Mouse (Mus musculus) midbrain, postnatal 0 days (tissue): ENCODE results near the gene Dna2. TPM values are rescaled to one million over a fixed set of nuclear protein-coding genes. Genes with fewer than 3 reads are reported as not detected.

ENCODE experiments used
- ATAC-seq: fragments of 200-750 bp; cut with Nextera tagmentation; 2 replicates; pipeline ENCODE4 v1.8.0; 2017; ENCODE audit warnings: moderate number of reproducible peaks, mild to moderate bottlenecking, moderate TSS enrichment, moderate library complexity; ENCODE audit not compliant: low FRiP score
- DNase-seq: peaks from one replicate; pipeline ENCODE4 v3.0.0-alpha.2; 2015; ENCODE audit warnings: low spot score
- H3K27ac ChIP-seq: fragments of 300-500 bp; sonication (generic); 2 replicates; pipeline ENCODE4 v1.5.1; 2014; ENCODE audit warnings: low read depth, mild to moderate bottlenecking, low read length, mixed read lengths
- H3K27me3 ChIP-seq: fragments of 300-500 bp; sonication (generic); 2 replicates; pipeline ENCODE4 v1.6.1; 2014; ENCODE audit warnings: low read length, control low read depth, mixed read lengths; ENCODE audit not compliant: insufficient read depth
- H3K36me3 ChIP-seq: fragments of 300-500 bp; sonication (generic); 2 replicates; pipeline ENCODE4 v1.6.1; 2014; ENCODE audit warnings: low read length, control low read depth, mixed read lengths; ENCODE audit not compliant: insufficient read depth
- H3K4me1 ChIP-seq: fragments of 300-500 bp; sonication (generic); 2 replicates; pipeline ENCODE4 v1.6.1; 2014; ENCODE audit warnings: mild to moderate bottlenecking, control low read depth, antibody characterized with exemption, low read length, mixed read lengths; ENCODE audit not compliant: insufficient read depth
- H3K4me2 ChIP-seq: fragments of 300-500 bp; sonication (generic); 2 replicates; pipeline ENCODE4 v1.6.1; 2014; ENCODE audit warnings: low read depth, mild to moderate bottlenecking, low read length, mixed read lengths; ENCODE audit not compliant: poor library complexity, severe bottlenecking
- H3K4me3 ChIP-seq: fragments of 300-500 bp; sonication (generic); 2 replicates; pipeline ENCODE4 v1.5.1; 2014; ENCODE audit warnings: low read depth, mild to moderate bottlenecking, low read length, moderate library complexity
- H3K9ac ChIP-seq: fragments of 300-500 bp; sonication (generic); replicated peaks from 2 replicates; pipeline ENCODE4 v1.6.1; 2014; ENCODE audit warnings: mild to moderate bottlenecking, low read length, moderate library complexity, mixed read lengths; ENCODE audit not compliant: poor library complexity, severe bottlenecking
- H3K9me3 ChIP-seq: fragments of 300-500 bp; sonication (generic); 2 replicates; pipeline ENCODE4 v1.6.1; 2016; ENCODE audit warnings: low read length, control low read depth
- CTCF ChIP-seq: IDR thresholded peaks from 2 replicates; pipeline ENCODE4 v1.5.1; 2016; ENCODE audit warnings: antibody characterized with exemption, mild to moderate bottlenecking
- WGBS: fragments of 180-500 bp; shearing (Covaris S2); extraction: QIAGEN DNeasy Blood & Tissue Kit; methylation state at CpG from one replicate; pipeline ENCODE4 v1.1.7; 2014; 5-methylcytosine and 5-hydroxymethylcytosine counted together
- polyA plus RNA-seq: library from polyadenylated mRNA; unstranded; fragments of >200 nt; fragmentation: Nextera tagmentation; extraction: Ambion mirVana; gene quantifications from 2 replicates; pipeline ENCODE4 v1.2.1, GENCODE M21; 2015
- total RNA-seq: library from RNA; depleted of rRNA; stranded (reverse); fragments of >200 nt; gene quantifications from 2 replicates; pipeline ENCODE4 v1.2.3, GENCODE M21; 2014

Dna2 gene
- total and polyA plus RNA-seq, 2 experiments from 2014 or later, result 2.6 to 3.5 TPM

GRCm38 (mm10) chr10:63008193-63008592 lies 61.4 kb downstream of the Dna2 start:
- Histone ChIP-seq H3K4me2 (no peak overlapping the region), H3K36me3 (peaks cover 56% of the 10 kb centered on the region), H3K4me3 (no peak overlapping the region), H3K4me1 (no peaks in the 10 kb centered on the region), H3K9me3 (no peaks in the 10 kb centered on the region), H3K9ac (no peak overlapping the region), H3K27me3 (no peaks in the 10 kb centered on the region), H3K27ac (no peak overlapping the region)
- DNase-seq, result no peak
- no peak; the same call in 1 of the 2 replicates for TF ChIP-seq CTCF
- WGBS, result 63% methylated on average over 3 of the region's 3 CpGs
- no peak for ATAC-seq

- H3K9me3 ChIP-seq, result no peaks in the 10 kb centered on the region
- H3K4me3 ChIP-seq, result no peak overlapping the region
- no peak for TF ChIP-seq CTCF
- H3K9ac ChIP-seq, result no peak overlapping the region
- no peak for DNase-seq
- H3K27ac ChIP-seq, result no peak overlapping the region
- 82% methylated on average over 4 of the region's 4 CpGs for WGBS
- ATAC-seq, result no peak
- no peak overlapping the region for H3K4me2 ChIP-seq
- peaks cover 43% of the 10 kb centered on the region for H3K36me3 ChIP-seq
- no peaks in the 10 kb centered on the region for H3K4me1 ChIP-seq
- no peaks in the 10 kb centered on the region for H3K27me3 ChIP-seq
Observed at GRCm38 (mm10) chr10:63010268-63010667, 63.4 kb downstream of the Dna2 start.

- Histone ChIP-seq H3K36me3 (peaks cover 48% of the 10 kb centered on the region), H3K4me1 (no peaks in the 10 kb centered on the region), H3K27ac (no peak overlapping the region), H3K4me3 (no peak overlapping the region), H3K27me3 (no peaks in the 10 kb centered on the region), H3K4me2 (no peak overlapping the region), H3K9ac (no peak overlapping the region), H3K9me3 (no peaks in the 10 kb centered on the region)
- DNase-seq, result no peak
- TF ChIP-seq CTCF, result no peak
- no peak for ATAC-seq
- 86% methylated on average over 6 of the region's 6 CpGs for WGBS
Observed at GRCm38 (mm10) chr10:63011556-63011955, 64.7 kb downstream of the Dna2 start.

GRCm38 (mm10) chr10:63013476-63013875 lies 66.7 kb downstream of the Dna2 start:
- Histone ChIP-seq H3K27ac (no peak overlapping the region), H3K9me3 (no peaks in the 10 kb centered on the region), H3K9ac (no peak overlapping the region), H3K4me1 (no peaks in the 10 kb centered on the region), H3K27me3 (no peaks in the 10 kb centered on the region), H3K4me3 (no peak overlapping the region), H3K4me2 (no peak overlapping the region), H3K36me3 (peaks cover 40% of the 10 kb centered on the region)
- ATAC-seq, result no peak
- 78% methylated on average over 3 of the region's 3 CpGs for WGBS
- DNase-seq, result no peak
- TF ChIP-seq CTCF, result no peak

GRCm38 (mm10) chr10:63014168-63014567 lies 67.3 kb downstream of the Dna2 start:
- TF ChIP-seq CTCF, result no peak
- no peak for ATAC-seq
- Histone ChIP-seq H3K9ac (no peak overlapping the region), H3K4me3 (no peak overlapping the region), H3K36me3 (peaks cover 40% of the 10 kb centered on the region), H3K9me3 (no peaks in the 10 kb centered on the region), H3K4me2 (no peak overlapping the region), H3K4me1 (no peaks in the 10 kb centered on the region), H3K27ac (no peak overlapping the region), H3K27me3 (no peaks in the 10 kb centered on the region)
- DNase-seq, result no peak
- WGBS, result 86% methylated on average over 9 of the region's 9 CpGs

GRCm38 (mm10) chr10:63019304-63019703 lies 72.5 kb downstream of the Dna2 start:
- no peaks in the 10 kb centered on the region for H3K27me3 ChIP-seq

More at GRCm38 (mm10) chr10:63019304-63019703, 72.5 kb downstream of the Dna2 start:
- Histone ChIP-seq H3K9ac (no peak overlapping the region), H3K4me2 (no peak overlapping the region), H3K4me1 (no peaks in the 10 kb centered on the region; the same call in 1 of the 2 replicates), H3K4me3 (no peak overlapping the region), H3K36me3 (peaks cover 12% of the 10 kb centered on the region), H3K27ac (no peak overlapping the region), H3K9me3 (no peaks in the 10 kb centered on the region)
- ATAC-seq (no peak), DNase-seq (no peak)
- TF ChIP-seq CTCF, result no peak
- WGBS, result 71% methylated on average over 6 of the region's 6 CpGs
